Mouse (Mus musculus) MEL (cell line): ENCODE data around the gene Dpm2. TPM values are rescaled to one million over a fixed set of nuclear protein-coding genes. Genes with fewer than 3 reads are reported as not detected.

Experiments
- DNase-seq: peaks from one replicate; pipeline ENCODE4 v3.0.0; 2011; ENCODE audit warnings: low read depth, low spot score
- H3K27ac ChIP-seq: 2 replicates; pipeline ENCODE4 v1.5.1; 2012; ENCODE audit warnings: low read depth, mild to moderate bottlenecking, control low read depth, low read length, moderate library complexity; ENCODE audit not compliant: control insufficient read depth
- H3K27me3 ChIP-seq, 2 experiments: fragments of 150-350 bp in 1 of 2; sonication (generic) in 1 of 2; 2 replicates each; pipeline ENCODE4 v1.6.1; 2012; ENCODE audit warnings: low read length in 2 of 2, mild to moderate bottlenecking in 2 of 2, improper control_type of control experiment in 1 of 2, moderate library complexity in 1 of 2; ENCODE audit not compliant: insufficient read depth in 2 of 2, control insufficient read depth in 1 of 2
- H3K36me3 ChIP-seq, 2 experiments: 2 replicates each; pipeline ENCODE4 v1.6.1; 2012 to 2014; ENCODE audit warnings: low read length in 2 of 2, improper control_type of control experiment in 1 of 2, inconsistent platforms in 1 of 2, mild to moderate bottlenecking in 1 of 2; ENCODE audit not compliant: insufficient read depth in 2 of 2, control insufficient read depth in 1 of 2
- H3K4me1 ChIP-seq, 2 experiments: fragments of 150-350 bp in 1 of 2; sonication (generic) in 1 of 2; 2 replicates each; pipeline ENCODE4 v1.6.1; 2012; ENCODE audit warnings: low read length in 2 of 2, improper control_type of control experiment in 1 of 2, mild to moderate bottlenecking in 1 of 2; ENCODE audit not compliant: insufficient read depth in 2 of 2, control insufficient read depth in 1 of 2
- H3K4me3 ChIP-seq, 2 experiments: fragments of 150-350 bp in 1 of 2; sonication (generic) in 1 of 2; 2 replicates each; pipeline ENCODE4 v1.5.1; 2012; ENCODE audit warnings: low read depth in 2 of 2, low read length in 2 of 2, mild to moderate bottlenecking in 2 of 2, moderate library complexity in 2 of 2, control low read depth in 1 of 2, improper control_type of control experiment in 1 of 2; ENCODE audit not compliant: control insufficient read depth in 1 of 2, insufficient read depth in 1 of 2
- H3K79me2 ChIP-seq: 2 replicates; pipeline ENCODE4 v1.6.1; 2012; ENCODE audit warnings: mild to moderate bottlenecking, low read length, moderate library complexity; ENCODE audit not compliant: control insufficient read depth, poor library complexity, insufficient read depth
- H3K9ac ChIP-seq: 2 replicates; pipeline ENCODE4 v1.6.1; 2012; ENCODE audit warnings: low read depth, mild to moderate bottlenecking, control low read depth, low read length, moderate library complexity; ENCODE audit not compliant: control insufficient read depth, poor library complexity, severe bottlenecking
- H3K9me3 ChIP-seq: fragments of 150-350 bp; sonication (generic); replicated peaks from 2 replicates; pipeline ENCODE4 v1.6.1; 2012; ENCODE audit warnings: mild to moderate bottlenecking, low read length, improper control_type of control experiment, moderate library complexity; ENCODE audit not compliant: insufficient read depth
- CHD1 ChIP-seq: IDR thresholded peaks from 2 replicates; pipeline ENCODE4 v1.6.1; 2012; ENCODE audit warnings: low read depth, mild to moderate bottlenecking, inconsistent platforms, low read length, improper control_type of control experiment
- CHD2 ChIP-seq: IDR thresholded peaks from 2 replicates; pipeline ENCODE4 v1.6.1; 2011; ENCODE audit warnings: low read length, improper control_type of control experiment
- CTCF ChIP-seq, 3 experiments: IDR thresholded peaks in 2 of 3; conservative IDR thresholded peaks in 1 of 3; 2 replicates each; pipeline ENCODE4 v1.5.1; 2011 to 2012; ENCODE audit warnings: low read length in 3 of 3, low read depth in 2 of 3, mild to moderate bottlenecking in 2 of 3, improper control_type of control experiment in 1 of 3, inconsistent platforms in 1 of 3, mixed read lengths in 1 of 3, moderate library complexity in 1 of 3; ENCODE audit not compliant: control insufficient read depth in 1 of 3, insufficient read depth in 1 of 3, poor library complexity in 1 of 3, severe bottlenecking in 1 of 3
- E2F4 ChIP-seq: IDR thresholded peaks from 2 replicates; pipeline ENCODE4 v1.6.1; 2011; ENCODE audit warnings: low read depth, low read length, improper control_type of control experiment, borderline replicate concordance
- ELF1 ChIP-seq: IDR thresholded peaks from 2 replicates; pipeline ENCODE4 v1.6.1; 2014; ENCODE audit warnings: low read depth, mild to moderate bottlenecking, inconsistent platforms, low read length, improper control_type of control experiment, moderate library complexity
- EP300 ChIP-seq, 2 experiments: IDR thresholded peaks; 2 replicates each; pipeline ENCODE4 v1.6.1; 2011; ENCODE audit warnings: improper control_type of control experiment in 2 of 2, low read length in 2 of 2, low read depth in 1 of 2, mild to moderate bottlenecking in 1 of 2
- GATA1 ChIP-seq: IDR thresholded peaks from 2 replicates; pipeline ENCODE4 v1.6.1; 2011; ENCODE audit warnings: low read depth, low read length, improper control_type of control experiment
- HCFC1 ChIP-seq: IDR thresholded peaks from 2 replicates; pipeline ENCODE4 v1.6.1; 2012; ENCODE audit warnings: low read depth, mild to moderate bottlenecking, inconsistent platforms, low read length, improper control_type of control experiment, moderate library complexity
- MAFK ChIP-seq: IDR thresholded peaks from 2 replicates; pipeline ENCODE4 v1.6.1; 2011; ENCODE audit warnings: low read depth, mild to moderate bottlenecking, low read length, improper control_type of control experiment, borderline replicate concordance
- MEF2A ChIP-seq: IDR thresholded peaks from 2 replicates; pipeline ENCODE4 v1.6.1; 2014; ENCODE audit warnings: low read depth, mild to moderate bottlenecking, inconsistent platforms, low read length, improper control_type of control experiment; ENCODE audit not compliant: poor library complexity, insufficient replicate concordance, severe bottlenecking; ENCODE audit errors: extremely low read depth
- MYC ChIP-seq: IDR thresholded peaks from 2 replicates; pipeline ENCODE4 v1.6.1; 2011; ENCODE audit warnings: low read depth, mild to moderate bottlenecking, low read length, improper control_type of control experiment, moderate library complexity
- NRF1 ChIP-seq: IDR thresholded peaks from 2 replicates; pipeline ENCODE4 v1.6.1; 2014; ENCODE audit warnings: low read depth, mild to moderate bottlenecking, inconsistent platforms, low read length, improper control_type of control experiment, moderate library complexity; ENCODE audit not compliant: poor library complexity, insufficient read depth, severe bottlenecking
- RAD21 ChIP-seq: IDR thresholded peaks from 2 replicates; pipeline ENCODE4 v1.6.1; 2011; ENCODE audit warnings: mild to moderate bottlenecking, low read depth, low read length, improper control_type of control experiment
- SIN3A ChIP-seq: IDR thresholded peaks from 2 replicates; pipeline ENCODE4 v1.6.1; 2012; ENCODE audit warnings: low read length, improper control_type of control experiment, inconsistent platforms
- TCF12 ChIP-seq: IDR thresholded peaks from 2 replicates; pipeline ENCODE4 v1.6.1; 2014; ENCODE audit warnings: low read depth, mild to moderate bottlenecking, inconsistent platforms, low read length, improper control_type of control experiment, moderate library complexity
- ZNF384 ChIP-seq: IDR thresholded peaks from 2 replicates; pipeline ENCODE4 v1.6.1; 2012; ENCODE audit warnings: low read depth, mild to moderate bottlenecking, inconsistent platforms, low read length, improper control_type of control experiment
- polyA plus RNA-seq, 2 experiments: library from polyadenylated mRNA; stranded (reverse) in 1 of 2; unstranded in 1 of 2; fragments of >175 nt in 1 of 2; fragments of >200 nt in 1 of 2; gene quantifications; 2 replicates each; pipeline versions ENCODE4 v1.2.1 to v1.2.4; 2012; ENCODE audit warnings: low replicate concordance in 2 of 2, low read depth in 1 of 2; ENCODE audit not compliant: insufficient read length in 2 of 2, insufficient read depth in 1 of 2, missing spikeins in 1 of 2
- total RNA-seq: library from RNA; depleted of rRNA; stranded (reverse); fragments of 300-350 nt; gene quantifications from 2 replicates; pipeline ENCODE4 v1.2.3, GENCODE M21; 2012

The Dpm2 gene
- total and polyA plus RNA-seq, 3 experiments: 45.8 to 109 TPM; not detected in 1

DNA sequence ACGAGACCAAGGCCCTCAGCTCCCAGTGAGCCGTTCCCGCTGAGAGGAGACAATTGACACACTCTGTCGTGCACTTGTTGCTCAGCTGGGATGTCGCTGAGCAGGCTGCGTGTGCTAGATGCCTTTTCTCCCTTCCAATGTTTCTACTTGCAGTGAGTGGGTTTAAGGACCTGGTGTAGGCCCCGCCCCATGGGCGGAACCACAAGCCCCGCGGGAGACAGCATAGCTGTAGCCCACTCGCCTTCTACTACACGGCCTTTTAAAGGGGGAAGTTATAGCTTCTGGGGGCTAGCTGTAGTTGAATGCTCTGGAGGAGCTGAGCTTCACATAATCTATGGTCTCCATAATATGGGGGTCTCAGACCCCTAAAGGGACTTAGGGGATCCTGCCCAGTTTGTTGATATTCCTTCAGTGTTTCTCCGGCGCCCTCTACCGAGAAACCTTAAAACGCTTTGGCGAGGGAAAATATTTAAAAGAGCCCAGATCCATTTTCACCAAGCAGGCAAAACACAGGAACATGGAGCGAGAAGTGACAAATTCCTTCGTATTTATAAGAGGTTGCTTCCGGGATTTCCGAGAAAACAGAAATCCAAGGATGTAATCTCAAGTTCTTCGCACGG is 40.1 kb downstream of the Dpm2 start (continued):
- TF ChIP-seq NRF1: no peak
- TF ChIP-seq CHD2: no peak
- TF ChIP-seq ZNF384: no peak
- peak in 1 of 2 experiments; percentile 32; a peak in 1 of 4 replicates for TF ChIP-seq EP300 (IDR thresholded peaks at IDR 0.05; ENCODE audit: low read depth in 1 of 2, low read length in 2 of 2)
- TF ChIP-seq CHD1: no peak
- TF ChIP-seq SIN3A: peak; percentile 71
- TF ChIP-seq RAD21: peak; percentile 27
- TF ChIP-seq CTCF (IDR thresholded peaks at IDR 0.05 in 2 of 3, conservative IDR thresholded peaks at IDR 0.05 in 1 of 3; ENCODE audit: control insufficient read depth in 1 of 3, insufficient read depth in 1 of 3, low read depth in 2 of 3, low read length in 3 of 3, poor library complexity in 1 of 3, severe bottlenecking in 1 of 3): peak; percentile 21 to 71 (median 29); a peak in 4 of 6 replicates
- TF ChIP-seq E2F4: no peak
- TF ChIP-seq ELF1: no peak
- TF ChIP-seq TCF12: no peak
- TF ChIP-seq HCFC1: peak; percentile 41; the same call in 1 of the 2 replicates

DNA sequence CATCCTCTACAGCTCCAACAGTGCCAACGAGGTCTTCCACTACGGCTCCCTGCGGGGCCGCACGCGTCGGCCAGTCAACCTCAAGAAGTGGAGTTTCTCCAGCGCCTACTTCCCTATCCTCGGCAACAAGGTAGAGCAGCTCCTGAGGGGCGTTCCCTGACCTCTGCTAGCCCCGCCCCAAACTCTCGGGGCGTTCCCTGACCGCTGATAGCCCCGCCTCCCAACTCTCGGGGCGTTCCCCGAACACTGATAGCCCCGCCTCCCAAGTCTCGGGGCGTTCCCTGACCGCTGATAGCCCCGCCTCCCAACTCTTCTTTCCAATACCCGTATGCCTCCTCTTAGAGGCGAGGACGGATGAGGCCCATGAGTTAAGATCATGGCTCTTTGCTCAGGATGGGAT is 41.6 kb downstream of the Dpm2 start:
- H3K27me3 ChIP-seq: no peaks in the 10 kb centered on the region
- no peak for DNase-seq
- H3K79me2 ChIP-seq: 0 out of 2 replicates have a peak, but pooled peaks cover 2% of the 10 kb centered on the region
- H3K27ac ChIP-seq: no peak overlapping the region
- no peak overlapping the region for H3K9ac ChIP-seq
- peaks cover 1 to 6% of the 10 kb centered on the region in 2 experiments; a peak in 2 of 4 replicates for H3K36me3 ChIP-seq
- no peak overlapping the region for H3K4me3 ChIP-seq
- TF ChIP-seq CTCF (IDR thresholded peaks at IDR 0.05 in 2 of 3, conservative IDR thresholded peaks at IDR 0.05 in 1 of 3; ENCODE audit: control insufficient read depth in 1 of 3, insufficient read depth in 1 of 3, low read depth in 2 of 3, low read length in 3 of 3, poor library complexity in 1 of 3, severe bottlenecking in 1 of 3) (no peak), MYC (no peak), E2F4 (no peak), MEF2A (no peak), GATA1 (no peak), EP300 (IDR thresholded peaks at IDR 0.05; ENCODE audit: low read depth in 1 of 2, low read length in 2 of 2) (no peak)
- peaks cover 6 to 26% of the 10 kb centered on the region in 2 experiments for H3K4me1 ChIP-seq
- no peaks in the 10 kb centered on the region for H3K9me3 ChIP-seq

DNA sequence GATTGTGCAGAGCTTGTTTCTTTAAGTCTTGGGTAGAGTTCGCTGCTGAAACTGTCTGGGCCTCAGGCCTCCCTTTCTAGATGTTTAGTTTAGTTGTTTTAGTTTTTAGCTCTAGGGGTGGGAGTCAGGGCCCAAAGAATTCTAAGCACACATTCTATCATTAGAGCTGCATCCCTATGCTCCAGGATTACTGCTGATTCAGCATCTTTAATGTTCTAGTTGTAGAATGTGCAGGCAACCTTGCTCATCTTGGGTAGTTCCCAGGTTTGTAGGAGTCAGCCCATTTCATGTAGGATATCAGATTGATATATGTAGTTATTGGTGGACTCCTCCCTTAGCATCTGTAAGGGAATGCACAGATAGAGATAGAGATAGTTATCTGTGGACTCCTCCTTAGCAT is 46.5 kb downstream of the Dpm2 start:
- no peak overlapping the region for H3K27ac ChIP-seq
- H3K27me3 ChIP-seq: no peaks in the 10 kb centered on the region
- TF ChIP-seq MAFK (peak; percentile 93), MYC (no peak)
- no peaks in the 10 kb centered on the region for H3K79me2 ChIP-seq
- H3K4me1 ChIP-seq: peaks cover 2 to 17% of the 10 kb centered on the region in 2 experiments; a peak in 3 of 4 replicates
- no peak overlapping the region for H3K9ac ChIP-seq
- no peak for DNase-seq
- peaks cover 1 to 11% of the 10 kb centered on the region in 2 experiments; a peak in 2 of 4 replicates for H3K36me3 ChIP-seq
- H3K9me3 ChIP-seq: no peaks in the 10 kb centered on the region
- H3K4me3 ChIP-seq: no peak overlapping the region
